Mouse (Mus musculus): ENCODE data around the gene Ropn1. TPM values are rescaled to one million over a fixed set of nuclear protein-coding genes. Genes with fewer than 3 reads are reported as not detected.

The Ropn1 gene
- polyA plus RNA-seq, 1 experiment from 2014 or later: not detected

DNA sequence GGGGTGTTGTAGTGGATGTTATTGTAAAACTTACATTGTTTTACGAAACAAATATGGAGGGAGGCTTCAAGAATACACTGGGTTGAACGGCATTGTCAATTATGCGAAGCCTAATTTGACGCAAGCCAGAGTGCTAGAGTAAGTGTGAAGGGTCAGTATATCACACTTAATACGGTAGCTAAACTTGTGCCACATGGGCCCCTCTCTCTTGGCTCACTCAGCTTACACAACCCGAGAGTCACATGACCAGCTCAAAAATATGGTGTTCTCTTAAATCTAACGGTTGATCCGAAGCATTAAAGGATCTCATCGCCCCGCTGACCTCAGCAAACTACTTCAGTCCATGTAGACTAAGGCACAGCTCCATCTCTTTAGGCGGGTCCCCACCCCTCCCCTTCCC is 8.7 kb downstream of the Ropn1 start:
- H3K4me2 ChIP-seq (ENCODE audit: low read length): peak overlapping the region; percentile 61; the same call in 1 of the 2 replicates
- H3K27me3 ChIP-seq (ENCODE audit: insufficient read depth, low read length): no peaks in the 10 kb centered on the region
- H3K4me3 ChIP-seq (replicated peaks; ENCODE audit: low read depth, low read length): no peak overlapping the region
- H3K36me3 ChIP-seq (ENCODE audit: insufficient read depth, low read length): no peaks in the 10 kb centered on the region
- H3K27ac ChIP-seq: no peak overlapping the region
- H3K9me3 ChIP-seq (replicated peaks; ENCODE audit: low read length): no peaks in the 10 kb centered on the region
- no peak overlapping the region for H3K9ac ChIP-seq (ENCODE audit: low read depth, low read length)
- DNase-seq (ENCODE audit: low spot score) (peak; percentile 9), ATAC-seq (replicated peaks; ENCODE audit: low FRiP score, low read depth) (no peak)
- no peaks in the 10 kb centered on the region for H3K4me1 ChIP-seq (replicated peaks; ENCODE audit: insufficient read depth, low read length)
- WGBS: 33% methylated on average over 11 of the region's 11 CpGs
- no peak for TF ChIP-seq CTCF (IDR thresholded peaks at IDR 0.05; ENCODE audit: low read depth)

DNA sequence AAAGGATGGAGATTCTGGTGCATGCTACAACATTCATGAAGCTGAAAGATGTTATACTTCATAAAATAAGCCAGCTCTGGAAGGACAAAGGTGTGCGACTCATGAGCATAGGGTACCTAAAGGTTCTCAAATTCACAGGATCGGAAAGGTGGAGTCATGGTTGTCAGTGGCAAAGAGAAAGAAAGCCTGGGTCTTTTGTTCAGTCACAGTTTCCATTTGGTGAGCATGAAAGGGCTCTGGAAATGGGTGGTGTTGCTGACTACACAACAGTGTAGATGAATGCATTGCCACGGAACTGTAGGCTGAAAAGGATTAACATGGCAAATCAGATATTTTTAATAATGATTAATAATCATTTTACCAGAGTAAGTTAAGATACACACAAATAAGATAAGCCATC is 14.8 kb downstream of the Ropn1 start:
- no peak for TF ChIP-seq CTCF (IDR thresholded peaks at IDR 0.05; ENCODE audit: low read depth)
- DNase-seq (ENCODE audit: low spot score) (no peak), ATAC-seq (replicated peaks; ENCODE audit: low FRiP score, low read depth) (no peak)
- H3K36me3 ChIP-seq (ENCODE audit: insufficient read depth, low read length): no peaks in the 10 kb centered on the region
- H3K27ac ChIP-seq: no peak overlapping the region
- no peak overlapping the region for H3K4me3 ChIP-seq (replicated peaks; ENCODE audit: low read depth, low read length)
- no peaks in the 10 kb centered on the region for H3K9me3 ChIP-seq (replicated peaks; ENCODE audit: low read length)
- no peak overlapping the region for H3K4me2 ChIP-seq (ENCODE audit: low read length)
- no peaks in the 10 kb centered on the region for H3K4me1 ChIP-seq (replicated peaks; ENCODE audit: insufficient read depth, low read length)
- H3K27me3 ChIP-seq (ENCODE audit: insufficient read depth, low read length): no peaks in the 10 kb centered on the region
- no peak overlapping the region for H3K9ac ChIP-seq (ENCODE audit: low read depth, low read length)
- 88% methylated on average over 3 of the region's 3 CpGs for WGBS

DNA sequence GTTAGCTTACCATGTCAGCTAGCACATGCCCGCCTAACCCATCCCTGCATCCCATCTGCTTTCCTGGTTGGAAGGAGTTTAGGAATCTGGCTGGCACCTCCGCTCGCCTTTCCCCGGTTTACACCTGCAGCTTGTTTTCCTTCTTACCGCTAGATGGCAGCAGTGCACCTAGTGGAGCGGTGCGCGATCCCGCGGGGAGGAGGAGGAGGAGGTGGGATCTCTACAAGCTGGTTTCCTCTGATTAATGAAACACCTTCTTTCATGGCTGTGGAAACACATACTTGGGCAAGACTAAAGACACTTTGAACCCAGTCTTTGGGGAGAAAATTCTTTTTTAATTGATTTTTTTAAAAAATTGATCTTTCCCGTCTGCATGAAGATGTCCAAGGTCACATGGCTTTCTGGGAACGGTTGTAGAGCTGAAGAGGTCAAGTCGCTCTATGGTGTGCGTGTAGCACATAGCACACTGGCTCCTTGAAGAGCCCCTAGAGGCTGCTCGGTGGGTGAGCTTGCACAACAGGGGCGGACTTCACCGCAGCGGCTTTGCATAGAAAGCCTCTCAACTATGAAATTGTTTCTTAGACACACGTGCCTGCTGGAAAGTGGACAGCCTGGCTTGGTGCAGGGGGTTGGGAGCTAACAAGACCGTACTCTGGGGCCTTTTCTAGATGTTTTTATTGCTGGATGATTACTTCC is 17.5 kb downstream of the Ropn1 start:
- Histone ChIP-seq H3K4me1 (replicated peaks; ENCODE audit: insufficient read depth, low read length) (no peaks in the 10 kb centered on the region), H3K4me2 (ENCODE audit: low read length) (peak overlapping the region; percentile 27), H3K27ac (no peak overlapping the region), H3K36me3 (ENCODE audit: insufficient read depth, low read length) (no peaks in the 10 kb centered on the region), H3K9ac (ENCODE audit: low read depth, low read length) (no peak overlapping the region), H3K4me3 (replicated peaks; ENCODE audit: low read depth, low read length) (no peak overlapping the region), H3K27me3 (ENCODE audit: insufficient read depth, low read length) (no peaks in the 10 kb centered on the region), H3K9me3 (replicated peaks; ENCODE audit: low read length) (no peaks in the 10 kb centered on the region)
- peak; percentile 96 for TF ChIP-seq CTCF (IDR thresholded peaks at IDR 0.05; ENCODE audit: low read depth)
- 7% methylated on average over 20 of the region's 20 CpGs for WGBS
- DNase-seq (ENCODE audit: low spot score): peak; percentile 92
- ATAC-seq (replicated peaks; ENCODE audit: low FRiP score, low read depth): peak; percentile 77

DNA sequence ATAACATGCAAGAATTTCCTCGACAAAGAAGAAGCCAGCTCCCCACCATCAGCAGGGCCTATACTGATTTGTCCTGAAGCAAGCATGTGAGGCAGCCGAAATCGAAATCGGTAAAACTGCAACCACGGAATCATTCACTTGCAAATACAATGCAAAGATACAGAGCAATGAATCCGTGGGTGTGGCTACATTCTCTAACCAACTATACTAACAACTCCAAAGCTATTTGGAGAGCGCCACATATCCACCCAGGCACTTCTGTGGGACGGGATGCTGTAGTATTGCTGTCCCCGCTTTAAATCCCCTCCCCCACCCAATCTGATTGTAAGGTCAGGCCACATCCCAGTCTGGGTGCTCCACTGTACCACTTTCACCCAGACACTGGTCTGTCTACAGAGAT is 18.6 kb downstream of the Ropn1 start:
- TF ChIP-seq CTCF (IDR thresholded peaks at IDR 0.05; ENCODE audit: low read depth): no peak
- ATAC-seq (replicated peaks; ENCODE audit: low FRiP score, low read depth): no peak
- no peak for DNase-seq (ENCODE audit: low spot score)
- no peaks in the 10 kb centered on the region for H3K4me1 ChIP-seq (replicated peaks; ENCODE audit: insufficient read depth, low read length)
- 77% methylated on average over 9 of the region's 9 CpGs for WGBS
- H3K9ac ChIP-seq (ENCODE audit: low read depth, low read length): no peak overlapping the region
- no peak overlapping the region for H3K4me2 ChIP-seq (ENCODE audit: low read length)
- H3K4me3 ChIP-seq (replicated peaks; ENCODE audit: low read depth, low read length): no peak overlapping the region
- H3K36me3 ChIP-seq (ENCODE audit: insufficient read depth, low read length): no peaks in the 10 kb centered on the region
- H3K27me3 ChIP-seq (ENCODE audit: insufficient read depth, low read length): no peaks in the 10 kb centered on the region
- no peaks in the 10 kb centered on the region for H3K9me3 ChIP-seq (replicated peaks; ENCODE audit: low read length)
- H3K27ac ChIP-seq: no peak overlapping the region

DNA sequence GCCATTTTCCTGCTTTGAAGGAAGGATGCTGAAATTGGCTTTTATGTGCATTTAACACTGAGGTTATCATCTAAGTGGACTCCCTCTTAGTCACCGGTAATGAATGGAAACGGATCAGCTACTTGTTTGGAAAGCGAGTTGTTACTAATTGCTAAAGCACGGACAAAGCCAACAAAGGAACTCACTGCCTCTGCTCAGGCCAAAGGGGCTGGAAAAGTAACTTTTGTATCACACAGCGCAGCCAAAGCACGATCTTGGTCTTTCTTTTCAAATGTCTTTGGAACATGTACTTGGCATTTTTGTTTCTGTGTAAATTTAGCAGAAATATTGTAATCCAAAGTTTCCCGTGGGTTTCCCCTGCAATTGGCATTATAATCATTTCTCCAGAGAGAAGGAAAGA is 22.2 kb downstream of the Ropn1 start:
- no peak overlapping the region for H3K27ac ChIP-seq
- DNase-seq (ENCODE audit: low spot score) (no peak), ATAC-seq (replicated peaks; ENCODE audit: low FRiP score, low read depth) (no peak)
- no peak overlapping the region for H3K4me2 ChIP-seq (ENCODE audit: low read length)
- no peaks in the 10 kb centered on the region for H3K36me3 ChIP-seq (ENCODE audit: insufficient read depth, low read length)
- TF ChIP-seq CTCF (IDR thresholded peaks at IDR 0.05; ENCODE audit: low read depth): no peak
- H3K4me1 ChIP-seq (replicated peaks; ENCODE audit: insufficient read depth, low read length): no peaks in the 10 kb centered on the region
- H3K9ac ChIP-seq (ENCODE audit: low read depth, low read length): no peak overlapping the region
- H3K27me3 ChIP-seq (ENCODE audit: insufficient read depth, low read length): no peaks in the 10 kb centered on the region
- no peaks in the 10 kb centered on the region for H3K9me3 ChIP-seq (replicated peaks; ENCODE audit: low read length)
- 79% methylated on average over 7 of the region's 7 CpGs for WGBS
- no peak overlapping the region for H3K4me3 ChIP-seq (replicated peaks; ENCODE audit: low read depth, low read length)

DNA sequence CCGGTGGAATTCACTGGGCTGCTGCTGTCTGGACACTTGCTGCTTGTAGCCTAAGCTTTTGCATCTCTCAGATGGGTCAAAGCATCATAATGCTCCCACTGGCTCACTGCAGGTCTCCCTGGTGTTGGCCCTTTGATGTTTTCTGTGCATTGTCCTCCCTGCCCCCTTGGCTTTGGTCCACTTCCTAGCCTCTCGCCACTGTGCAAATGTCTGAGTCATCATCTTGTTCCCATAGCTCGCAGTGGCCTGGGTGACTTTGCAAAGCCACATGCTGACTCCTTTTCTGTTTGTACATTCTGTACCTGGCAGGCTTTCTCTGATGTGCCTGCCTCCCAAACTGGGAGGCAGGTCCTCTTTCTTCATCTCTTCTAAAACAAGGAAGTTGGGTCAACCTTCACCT is 23.1 kb downstream of the Ropn1 start:
- H3K9ac ChIP-seq (ENCODE audit: low read depth, low read length): no peak overlapping the region
- H3K27me3 ChIP-seq (ENCODE audit: insufficient read depth, low read length): no peaks in the 10 kb centered on the region
- DNase-seq (ENCODE audit: low spot score) (no peak), ATAC-seq (replicated peaks; ENCODE audit: low FRiP score, low read depth) (no peak)
- no peak for TF ChIP-seq CTCF (IDR thresholded peaks at IDR 0.05; ENCODE audit: low read depth)
- no peaks in the 10 kb centered on the region for H3K36me3 ChIP-seq (ENCODE audit: insufficient read depth, low read length)
- 66% methylated on average over 3 of the region's 3 CpGs for WGBS
- no peak overlapping the region for H3K4me2 ChIP-seq (ENCODE audit: low read length)
- no peaks in the 10 kb centered on the region for H3K4me1 ChIP-seq (replicated peaks; ENCODE audit: insufficient read depth, low read length)
- H3K9me3 ChIP-seq (replicated peaks; ENCODE audit: low read length): no peaks in the 10 kb centered on the region
- no peak overlapping the region for H3K27ac ChIP-seq
- no peak overlapping the region for H3K4me3 ChIP-seq (replicated peaks; ENCODE audit: low read depth, low read length)

DNA sequence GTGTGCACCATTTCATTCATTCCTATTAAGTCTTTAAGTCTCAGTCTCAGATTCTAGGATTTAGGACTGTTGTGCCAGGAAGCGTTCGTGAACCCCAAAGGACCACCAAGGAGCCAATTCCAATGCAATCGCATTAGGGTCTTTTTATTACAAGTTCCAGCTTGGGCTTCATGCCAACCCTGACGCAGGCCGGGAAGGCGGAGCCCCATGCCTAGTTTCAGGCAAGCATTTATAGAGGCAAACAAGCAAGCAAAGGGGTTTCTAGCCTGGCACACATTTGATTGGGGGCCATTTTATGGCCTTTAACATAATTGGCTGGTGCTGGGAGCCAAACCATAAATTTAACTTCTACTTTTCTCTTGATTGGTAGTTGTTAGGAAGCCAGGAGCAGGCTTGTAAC is 24.6 kb downstream of the Ropn1 start:
- Histone ChIP-seq H3K4me2 (ENCODE audit: low read length) (no peak overlapping the region), H3K4me3 (replicated peaks; ENCODE audit: low read depth, low read length) (no peak overlapping the region), H3K9me3 (replicated peaks; ENCODE audit: low read length) (no peaks in the 10 kb centered on the region), H3K36me3 (ENCODE audit: insufficient read depth, low read length) (no peaks in the 10 kb centered on the region), H3K4me1 (replicated peaks; ENCODE audit: insufficient read depth, low read length) (no peaks in the 10 kb centered on the region), H3K9ac (ENCODE audit: low read depth, low read length) (no peak overlapping the region), H3K27me3 (ENCODE audit: insufficient read depth, low read length) (no peaks in the 10 kb centered on the region), H3K27ac (no peak overlapping the region)
- DNase-seq (ENCODE audit: low spot score): no peak
- 78% methylated on average over 6 of the region's 6 CpGs for WGBS
- no peak for ATAC-seq (replicated peaks; ENCODE audit: low FRiP score, low read depth)
- no peak for TF ChIP-seq CTCF (IDR thresholded peaks at IDR 0.05; ENCODE audit: low read depth)
